Mouse (Mus musculus) thymus, adult 2 months (tissue): ENCODE results near the gene Coro1b. TPM values are rescaled to one million over a fixed set of nuclear protein-coding genes. Genes with fewer than 3 reads are reported as not detected.

Experiments
- DNase-seq: peaks from one replicate; pipeline ENCODE4 v3.0.0; 2021
- H3K27ac ChIP-seq: fragments of 200-500 bp; 2 replicates; pipeline ENCODE4 v1.5.1; 2012; ENCODE audit warnings: low read length, control low read depth; ENCODE audit not compliant: control insufficient read depth, insufficient read depth
- H3K27me3 ChIP-seq: fragments of 200-500 bp; 2 replicates; pipeline ENCODE4 v1.6.1; 2012; ENCODE audit warnings: mild to moderate bottlenecking, low read length, moderate library complexity, mixed read lengths; ENCODE audit not compliant: control insufficient read depth, insufficient read depth
- H3K36me3 ChIP-seq: fragments of 200-500 bp; 2 replicates; pipeline ENCODE4 v1.6.1; 2012; ENCODE audit warnings: mild to moderate bottlenecking, low read length, moderate library complexity; ENCODE audit not compliant: control insufficient read depth, insufficient read depth
- H3K4me1 ChIP-seq: fragments of 200-500 bp; replicated peaks from 2 replicates; pipeline ENCODE4 v1.6.1; 2012; ENCODE audit warnings: low read length; ENCODE audit not compliant: control insufficient read depth, insufficient read depth
- H3K4me3 ChIP-seq: fragments of 200-500 bp; 2 replicates; pipeline ENCODE4 v1.5.1; 2012; ENCODE audit warnings: mild to moderate bottlenecking, low read length, control low read depth, moderate library complexity; ENCODE audit not compliant: control insufficient read depth, insufficient read depth
- CTCF ChIP-seq: fragments of 200-500 bp; IDR thresholded peaks from 2 replicates; pipeline ENCODE4 v1.5.1; 2012; ENCODE audit warnings: mild to moderate bottlenecking, control low read depth, low read length, moderate library complexity, borderline replicate concordance; ENCODE audit not compliant: control insufficient read depth, poor library complexity, insufficient read depth; ENCODE audit errors: extremely low read depth
- POLR2A ChIP-seq: fragments of 200-500 bp; IDR thresholded peaks from 2 replicates; pipeline ENCODE4 v1.6.1; 2012; ENCODE audit warnings: mild to moderate bottlenecking, low read length, control low read depth, moderate library complexity; ENCODE audit not compliant: control insufficient read depth, poor library complexity, insufficient read depth; ENCODE audit errors: extremely low read depth
- WGBS: fragments of 180-500 bp; shearing (Covaris S2); methylation state at CpG from one replicate; pipeline ENCODE4 v1.1.7; 2018; 5-methylcytosine and 5-hydroxymethylcytosine counted together
- polyA plus RNA-seq: library from polyadenylated mRNA; depleted of rRNA; stranded (reverse); fragments of >200 nt; gene quantifications from 2 replicates; pipeline ENCODE4 v1.2.3, GENCODE M21; 2012; rRNA removed

Gene Coro1b
- polyA plus RNA-seq, 1 experiment, result 508 TPM

- H3K4me3 ChIP-seq, result no peak overlapping the region
- 88% methylated on average over 3 of the region's 3 CpGs for WGBS
Observed at GRCm38 (mm10) chr19:4197180-4197579, 48.8 kb downstream of the Coro1b start.

GRCm38 (mm10) chr19:4201291-4201909, 53.0 kb downstream of the Coro1b start, which contains the start of gene Rad9a:
TSS of gene Rad9a (minus strand) at chr19:4201662.
- peak; percentile 96 for DNase-seq
- Histone ChIP-seq H3K4me1 (peaks cover 48% of the 10 kb centered on the region), H3K27me3 (no peaks in the 10 kb centered on the region), H3K36me3 (peaks cover 7% of the 10 kb centered on the region; the same call in 1 of the 2 replicates), H3K4me3 (peak within 1 kb of the TSS; percentile 91), H3K27ac (peak within 1 kb of the TSS; percentile 94)
- under 1% methylated on average over 34 of the region's 34 CpGs for WGBS
- no peak for TF ChIP-seq CTCF
- peak; percentile 62 for TF ChIP-seq POLR2A

More at GRCm38 (mm10) chr19:4197180-4197579, 48.8 kb downstream of the Coro1b start:
- TF ChIP-seq POLR2A, result no peak
- TF ChIP-seq CTCF, result no peak
- H3K36me3 ChIP-seq, result peaks cover 36% of the 10 kb centered on the region
- no peaks in the 10 kb centered on the region for H3K27me3 ChIP-seq
- no peak overlapping the region for H3K27ac ChIP-seq
- DNase-seq, result no peak
- H3K4me1 ChIP-seq, result peaks cover 50% of the 10 kb centered on the region

GRCm38 (mm10) chr19:4202149-4202548, 53.7 kb downstream of the Coro1b start:
- H3K4me1 ChIP-seq, result peaks cover 41% of the 10 kb centered on the region
- H3K27ac ChIP-seq, result peak overlapping the region; percentile 94
- 0 out of 2 replicates have a peak, but pooled peaks cover 3% of the 10 kb centered on the region for H3K36me3 ChIP-seq
- H3K4me3 ChIP-seq, result peak overlapping the region; percentile 91
- TF ChIP-seq CTCF (no peak), POLR2A (no peak)
- no peaks in the 10 kb centered on the region for H3K27me3 ChIP-seq
- no peak for DNase-seq
- 75% methylated on average over 7 of the region's 7 CpGs for WGBS

GRCm38 (mm10) chr19:4203148-4203547, 54.7 kb downstream of the Coro1b start:
- DNase-seq, result no peak
- H3K4me1 ChIP-seq, result peaks cover 40% of the 10 kb centered on the region
- no peaks in the 10 kb centered on the region for H3K27me3 ChIP-seq
- H3K36me3 ChIP-seq, result 0 out of 2 replicates have a peak, but pooled peaks cover 3% of the 10 kb centered on the region
- peak overlapping the region; percentile 94 for H3K27ac ChIP-seq
- no peak overlapping the region for H3K4me3 ChIP-seq
- TF ChIP-seq CTCF, result no peak
- TF ChIP-seq POLR2A, result no peak
- WGBS, result 17% methylated on average over 3 of the region's 3 CpGs

Other genes starting within 250 kb of the Coro1b start
- gene Tcirg1, start 241.5 kb upstream of the Coro1b start, polyA plus RNA-seq, result 270 and 293 TPM in 2 replicates
- 287 and 340 TPM in 2 replicates for gene Ndufs8, start 235.8 kb upstream of the Coro1b start, polyA plus RNA-seq
- gene Aldh3b1, start 218.8 kb upstream of the Coro1b start, polyA plus RNA-seq, result 10.2 and 11.7 TPM in 2 replicates
- 147 and 174 TPM in 2 replicates for gene Unc93b1, start 213.4 kb upstream of the Coro1b start, polyA plus RNA-seq
- 0.33 and 0.97 TPM in 2 replicates for gene Aldh3b3, start 190.0 kb upstream of the Coro1b start, polyA plus RNA-seq
- 7.0 and 7.2 TPM in 2 replicates for gene Aldh3b2, start 176.3 kb upstream of the Coro1b start, polyA plus RNA-seq
- gene Acy3, start 162.0 kb upstream of the Coro1b start, polyA plus RNA-seq, result 12.0 and 14.9 TPM in 2 replicates
- 0.15 and 0.20 TPM in 2 replicates for gene Tbx10, start 155.9 kb upstream of the Coro1b start, polyA plus RNA-seq
- gene Nudt8, start 148.0 kb upstream of the Coro1b start, polyA plus RNA-seq, result 23.6 and 24.9 TPM in 2 replicates
- 3.7 and 5.3 TPM in 2 replicates for gene Gm49405, start 148.0 kb upstream of the Coro1b start, polyA plus RNA-seq
- 14.4 and 51.8 TPM in 2 replicates for gene Doc2g, start 145.3 kb upstream of the Coro1b start, polyA plus RNA-seq
- 152 and 170 TPM in 2 replicates for gene Ndufv1, start 135.8 kb upstream of the Coro1b start, polyA plus RNA-seq
- 317 and 318 TPM in 2 replicates for gene Gstp1, start 110.6 kb upstream of the Coro1b start, polyA plus RNA-seq
- gene Gstp2, start 102.6 kb upstream of the Coro1b start, polyA plus RNA-seq, result 26.9 and 48.8 TPM in 2 replicates
- 23.6 and 26.4 TPM in 2 replicates for gene Gstp3, start 89.0 kb upstream of the Coro1b start, polyA plus RNA-seq
- 0.42 TPM in 1 of 2 replicates, not detected in the other for gene Cabp2, start 67.0 kb upstream of the Coro1b start, polyA plus RNA-seq
- 274 and 296 TPM in 2 replicates for gene Cdk2ap2, start 51.4 kb upstream of the Coro1b start, polyA plus RNA-seq
- 333 and 357 TPM in 2 replicates for gene Pitpnm1, start 48.6 kb upstream of the Coro1b start, polyA plus RNA-seq
- 106 and 112 TPM in 2 replicates for gene Aip, start 22.8 kb upstream of the Coro1b start, polyA plus RNA-seq
- gene Gpr152, start 8.8 kb upstream of the Coro1b start, polyA plus RNA-seq, result 0.20 and 0.24 TPM in 2 replicates
- 0.26 and 0.53 TPM in 2 replicates for gene Cabp4, start 4.6 kb upstream of the Coro1b start, polyA plus RNA-seq
- gene Ptprcap, start 5.0 kb downstream of the Coro1b start, polyA plus RNA-seq, result 1,512 and 1,655 TPM in 2 replicates
- 97.8 and 102 TPM in 2 replicates for gene Rps6kb2, start 14.7 kb downstream of the Coro1b start, polyA plus RNA-seq
- gene Carns1, start 26.9 kb downstream of the Coro1b start, polyA plus RNA-seq, result 92.9 and 95.5 TPM in 2 replicates
- 622 and 718 TPM in 2 replicates for gene Tbc1d10c, start 42.7 kb downstream of the Coro1b start, polyA plus RNA-seq
- 897 and 1,014 TPM in 2 replicates for gene Ppp1ca, start 43.4 kb downstream of the Coro1b start, polyA plus RNA-seq
- 119 and 143 TPM in 2 replicates for gene Rad9a, start 53.0 kb downstream of the Coro1b start, polyA plus RNA-seq
- 32.9 and 36.1 TPM in 2 replicates for gene Clcf1, start 65.6 kb downstream of the Coro1b start, polyA plus RNA-seq
- gene AC109138.7, start 65.7 kb downstream of the Coro1b start, polyA plus RNA-seq, result not detected in 2 replicates
- 104 and 117 TPM in 2 replicates for gene Pold4, start 83.3 kb downstream of the Coro1b start, polyA plus RNA-seq
- gene Ssh3, start 120.6 kb downstream of the Coro1b start, polyA plus RNA-seq, result 72.7 and 94.1 TPM in 2 replicates
- 56.0 and 61.4 TPM in 2 replicates for gene Ankrd13d, start 134.5 kb downstream of the Coro1b start, polyA plus RNA-seq
- gene Grk2, start 157.6 kb downstream of the Coro1b start, polyA plus RNA-seq, result 515 and 528 TPM in 2 replicates
- gene Kdm2a, start 249.7 kb downstream of the Coro1b start, polyA plus RNA-seq, result 194 and 210 TPM in 2 replicates